Mouse (Mus musculus) stomach, embryonic 14.5 days (tissue): Measurements from ENCODE around the gene Gm20388. TPM values are rescaled to one million over a fixed set of nuclear protein-coding genes. Genes with fewer than 3 reads are reported as not detected.
A peak's percentile ranks its signal among the peaks of the same experiment; 100 is the strongest.

Source experiments
- ATAC-seq: fragments of 200-750 bp; cut with Nextera tagmentation; 2 replicates; pipeline ENCODE4 v1.8.0; 2017; ENCODE audit warnings: low read depth, moderate TSS enrichment; ENCODE audit not compliant: insufficient number of reproducible peaks, insufficient read depth, low FRiP score
- H3K27ac ChIP-seq: fragments of 300-500 bp; sonication (generic); 2 replicates; pipeline ENCODE4 v1.5.1; 2014; ENCODE audit warnings: mild to moderate bottlenecking, low read length, moderate library complexity, mixed read lengths
- H3K27me3 ChIP-seq: fragments of 300-500 bp; sonication (generic); 2 replicates; pipeline ENCODE4 v1.6.1; 2014; ENCODE audit warnings: low read length, control low read depth, mixed read lengths; ENCODE audit not compliant: control insufficient read depth, insufficient read depth
- H3K36me3 ChIP-seq: fragments of 300-500 bp; sonication (generic); 2 replicates; pipeline ENCODE4 v1.6.1; 2014; ENCODE audit warnings: mild to moderate bottlenecking, control low read depth, low read length, moderate library complexity, mixed read lengths; ENCODE audit not compliant: control insufficient read depth, insufficient read depth
- H3K4me1 ChIP-seq: fragments of 300-500 bp; sonication (generic); 2 replicates; pipeline ENCODE4 v1.6.1; 2014; ENCODE audit warnings: low read length, control low read depth, mixed read lengths; ENCODE audit not compliant: control insufficient read depth, insufficient read depth
- H3K4me2 ChIP-seq: fragments of 300-500 bp; sonication (generic); replicated peaks from 2 replicates; pipeline ENCODE4 v1.6.1; 2014; ENCODE audit warnings: low read depth, low read length, control low read depth
- H3K4me3 ChIP-seq: fragments of 300-500 bp; sonication (generic); 2 replicates; pipeline ENCODE4 v1.5.1; 2014; ENCODE audit warnings: low read depth, low read length, control low read depth
- H3K9ac ChIP-seq: fragments of 300-500 bp; sonication (generic); replicated peaks from 2 replicates; pipeline ENCODE4 v1.6.1; 2014; ENCODE audit warnings: low read depth, mild to moderate bottlenecking, control low read depth, low read length, moderate library complexity, mixed read lengths
- H3K9me3 ChIP-seq: fragments of 300-500 bp; sonication (generic); 2 replicates; pipeline ENCODE4 v1.6.1; 2016; ENCODE audit warnings: low read depth, low read length, control low read depth; ENCODE audit not compliant: control insufficient read depth
- WGBS: fragments of 180-500 bp; shearing (Covaris S2); extraction: QIAGEN DNeasy Blood & Tissue Kit; methylation state at CpG from one replicate; pipeline ENCODE4 v1.1.7; 2014; 5-methylcytosine and 5-hydroxymethylcytosine counted together
- polyA plus RNA-seq: library from polyadenylated mRNA; unstranded; fragments of >200 nt; fragmentation: Nextera tagmentation; extraction: Ambion mirVana; gene quantifications from 2 replicates; pipeline ENCODE4 v1.2.1, GENCODE M21; 2014

Gene Gm20388
- polyA plus RNA-seq, 1 experiment from 2014 or later = 11.4 TPM

DNA sequence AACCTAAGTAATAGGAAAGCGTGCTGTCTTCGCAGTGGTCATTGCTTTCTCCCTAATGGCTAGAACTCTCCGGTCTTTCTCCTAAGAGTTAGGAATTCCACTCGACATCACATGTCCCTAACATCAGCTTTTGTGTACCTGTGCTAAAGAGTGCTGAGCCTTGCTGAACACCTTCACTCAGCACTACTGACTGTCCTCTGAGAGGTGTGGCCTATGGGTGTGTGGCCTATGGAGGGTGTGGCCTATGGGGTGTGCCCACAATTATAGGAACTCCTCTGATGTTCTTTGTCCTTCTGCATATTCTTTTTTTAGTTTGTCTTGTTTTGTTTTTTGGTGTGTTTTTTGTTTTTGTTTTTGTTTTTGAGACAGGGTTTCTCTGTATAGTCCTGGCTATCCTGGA lies 3835.8 kb downstream of the Gm20388 start:
- Histone ChIP-seq H3K4me3 (no peak overlapping the region), H3K9me3 (no peaks in the 10 kb centered on the region), H3K27me3 (no peaks in the 10 kb centered on the region), H3K9ac (no peak overlapping the region), H3K4me1 (peaks cover 2% of the 10 kb centered on the region; the same call in 1 of the 2 replicates), H3K4me2 (no peak overlapping the region), H3K27ac (no peak overlapping the region), H3K36me3 (no peaks in the 10 kb centered on the region)
- 89% methylated on average over 4 of the region's 4 CpGs for WGBS
- no peak for ATAC-seq

DNA sequence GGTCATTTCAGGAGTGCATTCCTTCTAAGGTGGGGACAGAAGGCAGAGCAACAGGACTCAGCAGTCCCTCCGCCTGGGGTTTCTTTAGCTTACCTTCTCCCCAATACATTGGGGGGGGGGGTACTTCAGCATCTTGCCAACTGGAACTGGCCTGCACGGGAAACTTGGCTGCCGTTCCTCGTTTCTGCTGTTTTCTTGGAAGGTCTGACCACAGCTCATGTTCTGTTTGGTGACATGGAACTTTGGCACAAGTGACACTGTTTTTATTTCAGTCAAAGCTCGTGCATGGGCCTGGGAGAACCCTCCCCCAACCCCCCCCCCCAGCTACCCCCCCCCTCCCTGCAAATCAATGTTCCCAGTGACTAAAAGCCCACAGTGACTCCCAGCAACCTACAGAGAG lies 3837.1 kb downstream of the Gm20388 start:
- no peaks in the 10 kb centered on the region for H3K27me3 ChIP-seq
- 33% methylated on average over 5 of the region's 5 CpGs for WGBS
- H3K9ac ChIP-seq = no peak overlapping the region
- H3K4me2 ChIP-seq = no peak overlapping the region
- no peaks in the 10 kb centered on the region for H3K36me3 ChIP-seq
- no peak overlapping the region; the same call in 1 of the 2 replicates for H3K27ac ChIP-seq
- no peak overlapping the region for H3K4me3 ChIP-seq
- peaks cover 8% of the 10 kb centered on the region; the same call in 1 of the 2 replicates for H3K4me1 ChIP-seq
- no peak for ATAC-seq
- no peaks in the 10 kb centered on the region for H3K9me3 ChIP-seq

DNA sequence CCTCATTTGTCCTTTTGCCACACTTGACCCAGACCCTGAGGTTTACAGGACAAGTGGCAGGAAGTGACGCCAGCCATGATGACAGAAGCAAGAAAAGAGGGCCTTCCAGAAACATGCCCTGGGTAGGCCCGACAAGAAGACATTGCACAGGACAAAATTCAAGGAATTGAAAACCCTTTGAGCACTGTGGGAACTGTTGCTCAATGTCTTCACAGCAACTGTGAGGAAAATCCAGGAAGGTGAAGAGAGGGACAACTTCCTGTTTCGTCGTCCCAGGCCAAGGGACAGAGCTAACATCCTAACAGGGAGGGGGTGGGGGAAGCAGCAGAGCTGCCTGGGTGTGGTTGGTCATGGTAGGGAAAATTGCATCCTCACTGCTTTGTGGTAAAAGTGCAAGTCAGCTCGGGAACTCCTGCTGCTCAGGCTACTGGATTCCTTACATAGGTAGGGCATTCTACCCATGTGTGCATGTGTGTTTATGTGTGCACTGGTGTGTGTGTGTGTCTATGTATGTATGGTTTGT lies 3839.6 kb downstream of the Gm20388 start:
- Histone ChIP-seq H3K9ac (no peak overlapping the region), H3K4me1 (peaks cover 18% of the 10 kb centered on the region; the same call in 1 of the 2 replicates), H3K36me3 (no peaks in the 10 kb centered on the region), H3K4me2 (no peak overlapping the region), H3K27ac (no peak overlapping the region), H3K9me3 (no peaks in the 10 kb centered on the region), H3K4me3 (no peak overlapping the region), H3K27me3 (no peaks in the 10 kb centered on the region)
- ATAC-seq = no peak
- 60% methylated on average over 5 of the region's 5 CpGs for WGBS

DNA sequence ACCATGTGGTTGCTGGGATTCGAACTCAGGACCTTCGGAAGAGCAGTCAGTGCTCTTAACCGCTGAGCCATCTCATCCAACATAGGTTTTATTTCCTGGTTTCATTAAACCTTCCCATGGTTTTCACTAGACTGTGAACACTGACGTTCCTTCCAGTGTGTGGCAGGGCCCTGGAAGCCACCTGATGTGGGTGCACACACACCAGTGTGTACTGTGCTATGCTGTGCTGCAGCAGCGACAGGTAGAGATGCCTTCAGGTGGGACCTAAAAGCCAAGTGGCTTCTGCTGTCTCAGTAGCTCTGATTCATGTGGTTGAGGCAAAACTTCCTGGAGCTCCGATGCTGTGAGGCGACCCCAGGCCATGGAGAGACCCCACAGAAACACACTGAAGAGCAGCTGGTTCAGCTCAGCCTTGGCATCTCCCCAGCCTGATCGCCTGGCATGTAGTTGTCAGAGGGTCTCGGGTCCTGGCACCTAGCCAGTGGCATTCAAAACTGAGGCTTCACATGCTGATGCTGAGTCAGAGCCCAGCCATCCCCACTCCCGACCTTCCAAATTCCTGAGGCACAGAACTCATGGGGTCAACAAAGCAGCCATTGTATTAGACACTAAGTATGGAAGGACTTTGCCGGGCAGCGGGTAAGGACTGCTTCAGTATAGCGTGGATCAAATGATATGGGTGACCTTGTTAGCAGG lies 3842.3 kb downstream of the Gm20388 start:
- WGBS = 48% methylated on average over 13 of the region's 13 CpGs
- Histone ChIP-seq H3K4me2 (no peak overlapping the region), H3K4me3 (no peak overlapping the region), H3K27ac (no peak overlapping the region; the same call in 1 of the 2 replicates), H3K9me3 (no peaks in the 10 kb centered on the region), H3K36me3 (no peaks in the 10 kb centered on the region), H3K27me3 (no peaks in the 10 kb centered on the region), H3K4me1 (peaks cover 18% of the 10 kb centered on the region; the same call in 1 of the 2 replicates), H3K9ac (no peak overlapping the region)
- no peak for ATAC-seq

DNA sequence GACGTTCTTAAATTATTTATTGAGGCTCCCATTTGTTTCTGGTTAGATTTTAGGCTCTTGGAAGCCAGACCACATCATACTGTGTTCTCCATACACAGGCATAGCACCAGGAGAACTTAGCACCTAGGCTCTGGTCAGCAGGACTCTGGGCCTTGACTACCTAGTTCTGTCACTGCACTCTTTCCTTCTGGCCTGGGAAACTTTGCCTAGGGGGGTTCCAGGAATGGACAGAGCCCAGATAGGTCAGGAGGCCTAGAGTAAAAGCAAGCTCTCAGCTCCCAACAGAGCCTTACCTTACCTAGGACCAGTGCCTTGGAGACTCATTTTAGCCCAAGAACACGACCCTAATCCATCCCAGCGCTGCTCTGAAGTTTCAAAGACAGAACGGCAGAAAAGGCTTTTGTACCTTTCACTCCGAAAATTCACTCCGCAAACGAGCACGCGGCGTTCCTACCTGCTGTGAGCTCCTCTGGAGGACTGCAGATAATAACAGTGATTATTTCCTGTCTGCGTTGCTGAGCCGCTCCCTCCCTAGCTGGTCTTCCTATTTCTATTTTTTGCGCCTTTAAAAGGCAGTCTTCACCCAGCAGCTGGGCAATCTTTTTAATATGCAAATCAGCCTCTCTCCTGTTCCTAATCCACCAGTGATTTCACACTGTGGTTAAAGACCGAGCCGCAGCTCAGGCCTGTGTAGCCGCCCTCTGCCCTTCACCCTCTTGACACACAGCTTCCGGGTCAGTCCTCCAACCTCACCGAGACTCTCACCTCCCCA lies 3843.1 kb downstream of the Gm20388 start:
- Histone ChIP-seq H3K27me3 (no peaks in the 10 kb centered on the region), H3K4me1 (peaks cover 18% of the 10 kb centered on the region; the same call in 1 of the 2 replicates), H3K9me3 (no peaks in the 10 kb centered on the region), H3K36me3 (no peaks in the 10 kb centered on the region), H3K9ac (no peak overlapping the region), H3K27ac (peak overlapping the region; percentile 4; the same call in 1 of the 2 replicates), H3K4me3 (no peak overlapping the region), H3K4me2 (no peak overlapping the region)
- 23% methylated on average over 18 of the region's 18 CpGs for WGBS
- ATAC-seq = no peak

DNA sequence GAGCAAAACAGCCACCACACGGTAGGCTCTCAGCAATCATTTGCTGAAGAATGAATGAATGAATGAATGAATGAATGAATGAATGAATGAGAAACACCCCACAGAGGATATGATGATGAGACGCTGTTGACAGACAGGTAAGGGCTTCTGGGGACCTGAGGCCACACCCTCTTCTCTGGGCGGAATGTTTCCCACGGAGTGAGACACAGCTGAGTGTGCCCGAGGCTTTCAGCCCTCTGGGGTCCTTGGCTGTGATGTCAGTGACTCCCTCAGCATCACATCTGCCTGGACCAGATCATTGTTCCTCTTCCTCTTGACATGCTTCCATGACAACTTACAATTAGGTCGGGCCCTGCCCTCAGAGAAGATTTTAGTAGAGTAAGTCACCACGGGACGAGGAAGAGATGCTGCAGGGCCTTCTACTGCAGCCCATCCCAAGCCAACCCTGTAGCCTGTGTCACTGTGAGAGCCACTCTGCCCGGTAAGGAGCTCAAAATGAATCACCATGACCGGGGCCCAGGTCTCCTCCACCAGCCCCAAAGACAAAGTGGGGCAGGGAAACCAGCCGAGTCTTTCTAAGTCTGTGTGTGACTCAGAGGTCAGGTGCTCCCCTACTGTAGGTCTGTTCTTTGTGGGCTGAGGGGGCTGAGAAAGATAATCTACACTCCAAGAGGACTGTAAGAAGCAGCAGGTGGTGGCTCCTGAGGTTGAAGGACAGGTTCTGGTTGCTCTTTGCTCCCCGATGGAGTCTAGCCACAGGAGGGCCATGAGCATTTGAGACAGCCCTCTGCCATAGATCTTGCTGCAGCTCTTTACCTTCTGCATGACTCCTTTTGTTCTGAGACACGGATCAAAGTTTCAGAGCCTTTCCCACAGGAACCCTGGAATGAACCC lies 3844.1 kb downstream of the Gm20388 start:
- WGBS = 71% methylated on average over 13 of the region's 13 CpGs
- H3K4me1 ChIP-seq = peaks cover 18% of the 10 kb centered on the region; the same call in 1 of the 2 replicates
- no peak overlapping the region for H3K27ac ChIP-seq
- no peak overlapping the region for H3K9ac ChIP-seq
- no peaks in the 10 kb centered on the region for H3K36me3 ChIP-seq
- ATAC-seq = 0 out of 2 replicates have a peak, but pooled peaks have one; percentile 35
- H3K27me3 ChIP-seq = no peaks in the 10 kb centered on the region
- H3K4me3 ChIP-seq = no peak overlapping the region
- no peaks in the 10 kb centered on the region for H3K9me3 ChIP-seq
- no peak overlapping the region for H3K4me2 ChIP-seq

DNA sequence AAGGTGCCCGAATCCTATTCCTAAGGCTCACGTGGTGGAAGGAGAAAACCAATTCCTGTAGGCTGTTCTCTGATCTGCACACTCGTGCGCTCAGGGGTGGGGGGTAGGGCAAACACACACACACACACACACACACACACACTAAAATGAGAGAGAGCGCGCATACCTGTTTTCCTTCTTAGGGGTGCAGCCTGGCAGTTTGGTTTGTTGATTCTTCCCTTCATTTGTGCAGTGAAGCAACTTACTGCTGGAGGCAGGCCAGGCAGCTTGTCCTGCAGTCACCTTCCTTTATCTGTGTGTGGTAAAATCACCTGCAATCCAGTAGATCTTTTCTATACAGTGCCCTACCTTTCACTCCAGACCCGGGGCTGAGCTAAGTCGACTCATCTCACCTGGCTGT lies 3846.3 kb downstream of the Gm20388 start:
- WGBS = 59% methylated on average over 8 of the region's 8 CpGs

DNA sequence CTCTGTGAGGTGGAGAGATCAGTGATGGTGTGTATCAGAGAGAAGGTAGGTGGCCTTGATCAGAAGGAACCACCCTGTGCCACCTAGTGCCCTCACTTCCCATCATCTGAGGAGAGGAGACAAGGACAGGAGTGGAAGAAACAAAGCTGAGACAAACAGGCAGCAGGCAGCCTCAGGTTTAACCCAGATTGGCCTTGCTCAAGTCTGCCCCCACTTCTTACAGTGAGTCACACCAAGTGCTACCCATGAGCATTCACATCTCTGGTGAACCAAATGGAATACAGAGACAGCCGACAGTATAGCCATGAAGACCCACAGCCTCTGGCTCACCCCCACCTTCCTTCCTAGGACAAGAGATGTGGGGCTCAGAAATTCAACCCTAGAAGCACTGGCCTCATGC lies 3848.3 kb downstream of the Gm20388 start:
- no peak overlapping the region for H3K4me3 ChIP-seq
- no peak overlapping the region for H3K27ac ChIP-seq
- no peaks in the 10 kb centered on the region for H3K9me3 ChIP-seq
- no peak overlapping the region for H3K9ac ChIP-seq
- H3K27me3 ChIP-seq = no peaks in the 10 kb centered on the region
- H3K4me1 ChIP-seq = peaks cover 17% of the 10 kb centered on the region
- H3K36me3 ChIP-seq = no peaks in the 10 kb centered on the region
- no peak for ATAC-seq
- no peak overlapping the region for H3K4me2 ChIP-seq
- WGBS = 83% methylated on average over 1 of the region's 1 CpGs

More for the DNA sequence above, 3846.3 kb downstream of the Gm20388 start:
- H3K9me3 ChIP-seq = no peaks in the 10 kb centered on the region
- H3K9ac ChIP-seq = no peak overlapping the region
- H3K4me2 ChIP-seq = no peak overlapping the region
- H3K36me3 ChIP-seq = no peaks in the 10 kb centered on the region
- H3K4me3 ChIP-seq = no peak overlapping the region
- no peaks in the 10 kb centered on the region for H3K27me3 ChIP-seq
- no peak for ATAC-seq
- no peak overlapping the region for H3K27ac ChIP-seq
- H3K4me1 ChIP-seq = peaks cover 18% of the 10 kb centered on the region
